Mouse (Mus musculus) embryo, embryonic 10.5 days (tissue): ENCODE measurements at regions not wholly inside any gene's neighbourhood (a gene's known extent, or its start where the extent isn't known, plus 50 kb on each side); places are given as distances from the start of the nearest gene placed in this dataset.

Source experiments
- DNase-seq: peaks from one replicate; pipeline ENCODE4 v3.0.0-alpha.2; 2015; ENCODE audit warnings: low spot score

GRCm38 (mm10) chr19:51482168-51482907 lies 781.8 kb upstream of the Ins1 start:
- DNase-seq: peak; percentile 31
